28 mouse cellular contexts compared by ENCODE assay signal in genomic region chr2:85804501-85804900, GRCm38 (mm10). TPM values are rescaled to one million over a fixed set of nuclear protein-coding genes. Genes with fewer than 3 reads are reported as not detected.
DNase-seq lines count a peak whose midpoint lies in the region; ATAC-seq and TF ChIP-seq lines count a peak whose summit lies in the region.
"Had no signal": no experiment of that assay in that cellular context is flagged by ENCODE, and none has a peak within 500 bp of the region (broad histone marks: within the 10 kb centered on the region; RNA-seq: fewer than 3 reads in every experiment).

No protein-coding gene starts in this region.

- no peak for ATAC-seq in limb, embryonic 14.5 days (ENCODE audit: low FRiP score, low read depth)
- ATAC-seq: activated CD4-positive, CD25-positive, alpha-beta regulatory T cell, adult 4 months; forebrain, embryonic 14.5 days; forebrain, postnatal 0 days; hindbrain, postnatal 0 days; intestine, postnatal 0 days had no signal

- DNase-seq in limb, embryonic 14.5 days (ENCODE audit: low spot score): peak; percentile 22
- DNase-seq in limb, embryonic 10.5 days (ENCODE audit: low spot score): no peak
- peak; percentile 29 for DNase-seq in embryo, embryonic 11 days
- DNase-seq in hindlimb bud, embryonic 11.5 days (ENCODE audit: extremely low spot score, low read depth, low spot score): peak; percentile 24
- DNase-seq in neural tube, embryonic 10.5 days (ENCODE audit: extremely low spot score, low spot score): no peak
- DNase-seq in urinary bladder, adult 18-20 months (ENCODE audit: low spot score in 2 of 2): no peak
- DNase-seq: adrenal gland, postnatal 10 days; adrenal gland, postnatal 36 days; cerebellum, adult 18-20 months; cerebellum, adult 9-10 months; cerebellum, postnatal 14 days; forebrain, postnatal 0 days; gastrocnemius, postnatal 25 days; heart, adult 18-20 months; heart, postnatal 10 days; heart, postnatal 36 days had no signal

- no peak overlapping the region for H3K27ac ChIP-seq in limb, embryonic 14.5 days (replicated peaks; ENCODE audit: low read depth, low read length)
- H3K27ac ChIP-seq in limb, embryonic 10.5 days: no peak overlapping the region
- H3K27ac ChIP-seq: embryonic facial prominence, embryonic 15.5 days; heart, embryonic 15.5 days; hindbrain, embryonic 14.5 days; hindbrain, postnatal 0 days had no signal

- H3K9ac ChIP-seq in limb, embryonic 14.5 days (ENCODE audit: low read depth, low read length, severe bottlenecking): no peak overlapping the region
- H3K9ac ChIP-seq: embryonic facial prominence, embryonic 15.5 days; forebrain, postnatal 0 days; heart, embryonic 12.5 days; heart, embryonic 15.5 days; hindbrain, embryonic 14.5 days had no signal

- H3K4me2 ChIP-seq in limb, embryonic 14.5 days (replicated peaks; ENCODE audit: low read depth, low read length, severe bottlenecking): no peak overlapping the region
- H3K4me2 ChIP-seq: embryonic facial prominence, embryonic 15.5 days; heart, embryonic 12.5 days; heart, embryonic 15.5 days; hindbrain, embryonic 14.5 days had no signal

- 50% methylated on average over 4 of the region's 4 CpGs for WGBS in limb, embryonic 14.5 days
- WGBS in limb, embryonic 10.5 days: 70% methylated on average over 4 of the region's 4 CpGs

- TF ChIP-seq POLR2A in limb, embryonic 14.5 days (IDR thresholded peaks at IDR 0.05; ENCODE audit: borderline replicate concordance, extremely low read depth, insufficient read depth, insufficient read length): no peak

- no peak overlapping the region for H3K4me3 ChIP-seq in limb, embryonic 14.5 days (replicated peaks; ENCODE audit: low read length)
- no peak overlapping the region for H3K4me3 ChIP-seq in limb, embryonic 10.5 days
- H3K4me3 ChIP-seq: embryonic facial prominence, embryonic 15.5 days; heart, embryonic 12.5 days; heart, embryonic 15.5 days had no signal

- no peaks in the 10 kb centered on the region for H3K27me3 ChIP-seq in limb, embryonic 14.5 days (ENCODE audit: control insufficient read depth, insufficient read depth, low read length)
- no peaks in the 10 kb centered on the region for H3K27me3 ChIP-seq in limb, embryonic 10.5 days (ENCODE audit: low read depth, poor library complexity, severe bottlenecking)
- H3K27me3 ChIP-seq: embryonic facial prominence, embryonic 15.5 days; heart, embryonic 12.5 days; heart, embryonic 15.5 days had no signal

- no peaks in the 10 kb centered on the region for H3K36me3 ChIP-seq in limb, embryonic 14.5 days (ENCODE audit: control insufficient read depth, insufficient read depth, low read length)
- H3K36me3 ChIP-seq in limb, embryonic 10.5 days: no peaks in the 10 kb centered on the region
- H3K36me3 ChIP-seq: embryonic facial prominence, embryonic 15.5 days; heart, embryonic 12.5 days; heart, embryonic 15.5 days had no signal

- H3K9me3 ChIP-seq in limb, embryonic 14.5 days (ENCODE audit: control insufficient read depth, low read length): no peaks in the 10 kb centered on the region
- no peaks in the 10 kb centered on the region for H3K9me3 ChIP-seq in limb, embryonic 10.5 days (replicated peaks)
- H3K9me3 ChIP-seq: embryonic facial prominence, embryonic 15.5 days; heart, embryonic 12.5 days; heart, embryonic 15.5 days had no signal

- no peaks in the 10 kb centered on the region for H3K4me1 ChIP-seq in limb, embryonic 14.5 days (ENCODE audit: control insufficient read depth, insufficient read depth, low read length)
- no peaks in the 10 kb centered on the region for H3K4me1 ChIP-seq in limb, embryonic 10.5 days
- H3K4me1 ChIP-seq: embryonic facial prominence, embryonic 15.5 days; heart, embryonic 12.5 days; heart, embryonic 15.5 days had no signal

RNA-seq across cellular contexts. Expression of gene Olfr1016, which starts 2.2 kb away (rescaled TPM):
- not detected in 2 replicates for polyA plus RNA-seq in limb, embryonic 14.5 days (2012; rRNA removed)
- not detected in 2 replicates for polyA plus RNA-seq in limb, embryonic 14.5 days (2014; fragmentation: Nextera tagmentation; extraction: Ambion mirVana)
- polyA plus RNA-seq in limb, embryonic 10.5 days (2016; fragmentation: Nextera tagmentation; extraction: Ambion mirVana): not detected in 2 replicates
- polyA plus RNA-seq: activated CD4-positive, CD25-positive, alpha-beta regulatory T cell, adult 4 months; forebrain, embryonic 11.5 days; forebrain, embryonic 14.5 days; forebrain, postnatal 0 days; gonadal fat pad, adult 2 months; heart, embryonic 12.5 days; heart, embryonic 15.5 days; hindbrain, embryonic 11.5 days; hindbrain, embryonic 14.5 days; hindbrain, postnatal 0 days; intestine, embryonic 14.5 days; intestine, postnatal 0 days had no signal

RNA-seq across cellular contexts. Expression of gene Olfr1018, which starts 13.8 kb away (rescaled TPM):
- polyA plus RNA-seq in limb, embryonic 14.5 days (2012; rRNA removed): not detected in 2 replicates
- not detected in 2 replicates for polyA plus RNA-seq in limb, embryonic 14.5 days (2014; fragmentation: Nextera tagmentation; extraction: Ambion mirVana)
- not detected in 2 replicates for polyA plus RNA-seq in limb, embryonic 10.5 days (2016; fragmentation: Nextera tagmentation; extraction: Ambion mirVana)
- polyA plus RNA-seq: activated CD4-positive, CD25-positive, alpha-beta regulatory T cell, adult 4 months; embryonic facial prominence, embryonic 15.5 days; forebrain, embryonic 11.5 days; forebrain, embryonic 14.5 days; forebrain, postnatal 0 days; gonadal fat pad, adult 2 months; heart, embryonic 12.5 days; heart, embryonic 15.5 days; hindbrain, embryonic 11.5 days; hindbrain, embryonic 14.5 days; hindbrain, postnatal 0 days; intestine, embryonic 14.5 days; intestine, postnatal 0 days had no signal

RNA-seq across cellular contexts. Expression of gene Olfr1015, which starts 22.7 kb away (rescaled TPM):
- not detected in 2 replicates for polyA plus RNA-seq in limb, embryonic 14.5 days (2012; rRNA removed)
- polyA plus RNA-seq in limb, embryonic 14.5 days (2014; fragmentation: Nextera tagmentation; extraction: Ambion mirVana): not detected in 2 replicates
- not detected in 2 replicates for polyA plus RNA-seq in limb, embryonic 10.5 days (2016; fragmentation: Nextera tagmentation; extraction: Ambion mirVana)
- polyA plus RNA-seq: forebrain, embryonic 11.5 days; forebrain, embryonic 14.5 days; forebrain, postnatal 0 days; gonadal fat pad, adult 2 months; heart, embryonic 12.5 days; heart, embryonic 15.5 days; hindbrain, embryonic 11.5 days; hindbrain, embryonic 14.5 days; hindbrain, postnatal 0 days; intestine, embryonic 14.5 days; intestine, postnatal 0 days had no signal

RNA-seq across cellular contexts. Expression of gene Olfr1014, which starts 32.0 kb away (rescaled TPM):
- polyA plus RNA-seq in limb, embryonic 14.5 days (2012; rRNA removed): not detected in 2 replicates
- not detected in 2 replicates for polyA plus RNA-seq in limb, embryonic 14.5 days (2014; fragmentation: Nextera tagmentation; extraction: Ambion mirVana)
- polyA plus RNA-seq in limb, embryonic 10.5 days (2016; fragmentation: Nextera tagmentation; extraction: Ambion mirVana): not detected in 2 replicates
- polyA plus RNA-seq: activated CD4-positive, CD25-positive, alpha-beta regulatory T cell, adult 4 months; embryonic facial prominence, embryonic 15.5 days; forebrain, embryonic 11.5 days; forebrain, embryonic 14.5 days; forebrain, postnatal 0 days; gonadal fat pad, adult 2 months; heart, embryonic 12.5 days; heart, embryonic 15.5 days; hindbrain, embryonic 11.5 days; hindbrain, embryonic 14.5 days; hindbrain, postnatal 0 days; intestine, embryonic 14.5 days; intestine, postnatal 0 days had no signal

RNA-seq across cellular contexts. Expression of gene Olfr1013, which starts 37.6 kb away (rescaled TPM):
- polyA plus RNA-seq in limb, embryonic 14.5 days (2012; rRNA removed): not detected in 2 replicates
- polyA plus RNA-seq in limb, embryonic 14.5 days (2014; fragmentation: Nextera tagmentation; extraction: Ambion mirVana): not detected in 2 replicates
- not detected in 2 replicates for polyA plus RNA-seq in limb, embryonic 10.5 days (2016; fragmentation: Nextera tagmentation; extraction: Ambion mirVana)
- polyA plus RNA-seq: activated CD4-positive, CD25-positive, alpha-beta regulatory T cell, adult 4 months; forebrain, embryonic 11.5 days; forebrain, embryonic 14.5 days; forebrain, postnatal 0 days; gonadal fat pad, adult 2 months; heart, embryonic 12.5 days; heart, embryonic 15.5 days; hindbrain, embryonic 11.5 days; hindbrain, embryonic 14.5 days; hindbrain, postnatal 0 days; intestine, embryonic 14.5 days; intestine, postnatal 0 days had no signal

Comparison
In these comparisons a context has a peak if more than half of its experiments do, and no peak if none do; other contexts are left out.
1. DNase-seq: peak in limb, embryonic 14.5 days (single experiment), embryo, embryonic 11 days (single experiment) and hindlimb bud, embryonic 11.5 days (single experiment); none in limb, embryonic 10.5 days (single experiment), neural tube, embryonic 10.5 days (single experiment) and urinary bladder, adult 18-20 months (0 of 2).